Mouse (Mus musculus): Measurements from ENCODE around the gene Sez6l. TPM values are rescaled to one million over a fixed set of nuclear protein-coding genes. Genes with fewer than 3 reads are reported as not detected.

Gene Sez6l
- polyA plus RNA-seq, 1 experiment from 2014 or later = 28.4 TPM

- ATAC-seq (ENCODE audit: low FRiP score) = peak; percentile 32; the same call in 1 of the 2 replicates
- WGBS = 29% methylated on average over 3 of the region's 3 CpGs
- Histone ChIP-seq H3K27me3 (peaks cover 3% of the 10 kb centered on the region; the same call in 1 of the 2 replicates), H3K4me3 (no peak overlapping the region), H3K36me3 (no peaks in the 10 kb centered on the region), H3K9me3 (no peaks in the 10 kb centered on the region), H3K9ac (peak overlapping the region; percentile 15; the same call in 1 of the 2 replicates), H3K27ac (peak overlapping the region; percentile 26; the same call in 1 of the 2 replicates), H3K4me1 (replicated peaks) (peaks cover 56% of the 10 kb centered on the region), H3K4me2 (no peak overlapping the region)
Measured at GRCm38 (mm10) chr5:112603594-112603993, 26.6 kb upstream of the Sez6l start.

GRCm38 (mm10) chr5:112600309-112600939 is 23.4 kb upstream of the Sez6l start:
- Histone ChIP-seq H3K9me3 (no peaks in the 10 kb centered on the region), H3K27me3 (peaks cover 3% of the 10 kb centered on the region; the same call in 1 of the 2 replicates), H3K9ac (no peak overlapping the region), H3K27ac (0 out of 2 replicates have a peak overlapping the region, but pooled peaks have one; percentile 18), H3K4me2 (no peak overlapping the region), H3K4me1 (replicated peaks) (peaks cover 44% of the 10 kb centered on the region), H3K4me3 (no peak overlapping the region), H3K36me3 (no peaks in the 10 kb centered on the region)
- 48% methylated on average over 11 of the region's 11 CpGs for WGBS
- no peak for ATAC-seq (ENCODE audit: low FRiP score)

- peaks cover 45% of the 10 kb centered on the region for H3K4me1 ChIP-seq (replicated peaks)
- no peaks in the 10 kb centered on the region for H3K9me3 ChIP-seq
- H3K27ac ChIP-seq = 0 out of 2 replicates have a peak overlapping the region, but pooled peaks have one; percentile 18
- H3K36me3 ChIP-seq = no peaks in the 10 kb centered on the region
- H3K4me2 ChIP-seq = no peak overlapping the region
- H3K9ac ChIP-seq = no peak overlapping the region
- ATAC-seq (ENCODE audit: low FRiP score) = no peak
- H3K4me3 ChIP-seq = no peak overlapping the region
- 77% methylated on average over 6 of the region's 6 CpGs for WGBS
- peaks cover 3% of the 10 kb centered on the region; the same call in 1 of the 2 replicates for H3K27me3 ChIP-seq
Measured at GRCm38 (mm10) chr5:112599538-112600308, 22.7 kb upstream of the Sez6l start.

GRCm38 (mm10) chr5:112597876-112598275 is 20.9 kb upstream of the Sez6l start:
- no peak overlapping the region for H3K4me2 ChIP-seq
- H3K9ac ChIP-seq = no peak overlapping the region
- peak overlapping the region; percentile 44 for H3K27ac ChIP-seq
- peaks cover 3% of the 10 kb centered on the region; the same call in 1 of the 2 replicates for H3K27me3 ChIP-seq
- H3K36me3 ChIP-seq = no peaks in the 10 kb centered on the region
- 77% methylated on average over 6 of the region's 6 CpGs for WGBS
- ATAC-seq (ENCODE audit: low FRiP score) = peak; percentile 53; the same call in 1 of the 2 replicates
- H3K9me3 ChIP-seq = no peaks in the 10 kb centered on the region
- peaks cover 31% of the 10 kb centered on the region for H3K4me1 ChIP-seq (replicated peaks)
- H3K4me3 ChIP-seq = no peak overlapping the region

GRCm38 (mm10) chr5:112597307-112597706 is 20.3 kb upstream of the Sez6l start:
- 94% methylated on average over 2 of the region's 2 CpGs for WGBS

GRCm38 (mm10) chr5:112596729-112597128 is 19.7 kb upstream of the Sez6l start:
- 83% methylated on average over 9 of the region's 9 CpGs for WGBS
- H3K9me3 ChIP-seq = no peaks in the 10 kb centered on the region
- no peak overlapping the region for H3K27ac ChIP-seq
- H3K4me1 ChIP-seq (replicated peaks) = peaks cover 31% of the 10 kb centered on the region
- ATAC-seq (ENCODE audit: low FRiP score) = no peak
- H3K27me3 ChIP-seq = peaks cover 3% of the 10 kb centered on the region; the same call in 1 of the 2 replicates
- H3K36me3 ChIP-seq = no peaks in the 10 kb centered on the region
- H3K9ac ChIP-seq = no peak overlapping the region
- no peak overlapping the region for H3K4me3 ChIP-seq
- H3K4me2 ChIP-seq = no peak overlapping the region

More at GRCm38 (mm10) chr5:112597307-112597706, 20.3 kb upstream of the Sez6l start:
- H3K27ac ChIP-seq = peak overlapping the region; percentile 44; the same call in 1 of the 2 replicates
- H3K4me3 ChIP-seq = no peak overlapping the region
- no peaks in the 10 kb centered on the region for H3K9me3 ChIP-seq
- no peak for ATAC-seq (ENCODE audit: low FRiP score)
- H3K9ac ChIP-seq = no peak overlapping the region
- no peaks in the 10 kb centered on the region for H3K36me3 ChIP-seq
- H3K27me3 ChIP-seq = peaks cover 3% of the 10 kb centered on the region; the same call in 1 of the 2 replicates
- peaks cover 31% of the 10 kb centered on the region for H3K4me1 ChIP-seq (replicated peaks)
- H3K4me2 ChIP-seq = no peak overlapping the region

GRCm38 (mm10) chr5:112595701-112596632 is 19.0 kb upstream of the Sez6l start:
- peaks cover 31% of the 10 kb centered on the region for H3K4me1 ChIP-seq (replicated peaks)
- H3K36me3 ChIP-seq = no peaks in the 10 kb centered on the region
- H3K4me3 ChIP-seq = no peak overlapping the region
- H3K27ac ChIP-seq = peak overlapping the region; percentile 50; the same call in 1 of the 2 replicates
- peaks cover 3% of the 10 kb centered on the region; the same call in 1 of the 2 replicates for H3K27me3 ChIP-seq
- no peak overlapping the region for H3K9ac ChIP-seq
- H3K9me3 ChIP-seq = no peaks in the 10 kb centered on the region
- ATAC-seq (ENCODE audit: low FRiP score) = no peak
- 59% methylated on average over 7 of the region's 7 CpGs for WGBS
- no peak overlapping the region for H3K4me2 ChIP-seq

- 75% methylated on average over 1 of the region's 1 CpGs for WGBS
- H3K4me2 ChIP-seq = no peak overlapping the region
- H3K9ac ChIP-seq = no peak overlapping the region
- no peak overlapping the region for H3K27ac ChIP-seq
- no peaks in the 10 kb centered on the region for H3K27me3 ChIP-seq
- no peaks in the 10 kb centered on the region for H3K36me3 ChIP-seq
- H3K4me1 ChIP-seq (replicated peaks) = peaks cover 16% of the 10 kb centered on the region
- H3K4me3 ChIP-seq = no peak overlapping the region
- no peak for ATAC-seq (ENCODE audit: low FRiP score)
- no peaks in the 10 kb centered on the region for H3K9me3 ChIP-seq
Measured at GRCm38 (mm10) chr5:112591706-112592105, 14.7 kb upstream of the Sez6l start.

GRCm38 (mm10) chr5:112586071-112586470 is 9.1 kb upstream of the Sez6l start:
- no peaks in the 10 kb centered on the region for H3K9me3 ChIP-seq
- no peak overlapping the region for H3K4me3 ChIP-seq
- no peaks in the 10 kb centered on the region for H3K36me3 ChIP-seq
- H3K4me2 ChIP-seq = no peak overlapping the region
- 0 out of 2 replicates have a peak, but pooled peaks cover 4% of the 10 kb centered on the region for H3K27me3 ChIP-seq
- WGBS = 47% methylated on average over 6 of the region's 6 CpGs
- H3K4me1 ChIP-seq (replicated peaks) = peaks cover 23% of the 10 kb centered on the region
- ATAC-seq (ENCODE audit: low FRiP score) = no peak
- H3K9ac ChIP-seq = no peak overlapping the region
- H3K27ac ChIP-seq = no peak overlapping the region

GRCm38 (mm10) chr5:112584155-112584769 is 7.3 kb upstream of the Sez6l start:
- Histone ChIP-seq H3K27me3 (0 out of 2 replicates have a peak, but pooled peaks cover 4% of the 10 kb centered on the region), H3K9ac (no peak overlapping the region), H3K4me1 (replicated peaks) (peaks cover 26% of the 10 kb centered on the region), H3K4me2 (no peak overlapping the region), H3K4me3 (no peak overlapping the region), H3K27ac (no peak overlapping the region), H3K9me3 (no peaks in the 10 kb centered on the region), H3K36me3 (no peaks in the 10 kb centered on the region)
- ATAC-seq (ENCODE audit: low FRiP score) = no peak
- 85% methylated on average over 4 of the region's 4 CpGs for WGBS

- Histone ChIP-seq H3K9me3 (no peaks in the 10 kb centered on the region), H3K4me2 (0 out of 2 replicates have a peak overlapping the region, but pooled peaks have one; percentile 2), H3K4me1 (replicated peaks) (peaks cover 30% of the 10 kb centered on the region), H3K9ac (no peak overlapping the region), H3K27me3 (0 out of 2 replicates have a peak, but pooled peaks cover 4% of the 10 kb centered on the region), H3K36me3 (no peaks in the 10 kb centered on the region), H3K27ac (no peak overlapping the region; the same call in 1 of the 2 replicates), H3K4me3 (no peak overlapping the region)
- WGBS = 14% methylated on average over 9 of the region's 9 CpGs
- ATAC-seq (ENCODE audit: low FRiP score) = no peak
Measured at GRCm38 (mm10) chr5:112583304-112583703, 6.3 kb upstream of the Sez6l start.

Data from hindbrain, embryonic 13.5 days (tissue).